Mouse (Mus musculus): ENCODE data around the gene Vmn1r29. TPM values are rescaled to one million over a fixed set of nuclear protein-coding genes. Genes with fewer than 3 reads are reported as not detected.
"Not testable (repeated sequence)": the region's sequence is repeated elsewhere in the genome, so short reads cannot be mapped to it uniquely, and the experiment has no call there.

Vmn1r29 gene
- total RNA-seq (2022): not detected

GRCm38 (mm10) chr6:58301249-58301648 is at the start of gene Vmn1r29:
Gene Vmn1r29, plus strand, starts transcription at chr6:58301549.
- no peak for DNase-seq (ENCODE audit: low spot score in 2 of 2)

GRCm38 (mm10) chr6:58261737-58262136 is 39.6 kb upstream of the Vmn1r29 start, which contains the start of gene Vmn1r28:
Gene Vmn1r28, plus strand, starts transcription at chr6:58262037.
- no peak for DNase-seq (ENCODE audit: low spot score in 2 of 2)

- DNase-seq (ENCODE audit: low spot score in 2 of 2): not testable (repeated sequence)
Observed at GRCm38 (mm10) chr6:58279661-58280060, 21.7 kb upstream of the Vmn1r29 start.

GRCm38 (mm10) chr6:58292201-58292600 is 9.1 kb upstream of the Vmn1r29 start:
- no peak for DNase-seq (ENCODE audit: low spot score in 2 of 2)

- not testable (repeated sequence) for DNase-seq (ENCODE audit: low spot score in 2 of 2)
Observed at GRCm38 (mm10) chr6:58298511-58298910, 2.8 kb upstream of the Vmn1r29 start.

- DNase-seq (ENCODE audit: low spot score in 2 of 2): not testable (repeated sequence)
Observed at GRCm38 (mm10) chr6:58330686-58331085, 29.3 kb downstream of the Vmn1r29 start.

Other genes starting within 250 kb of the Vmn1r29 start
- not detected for gene Vmn1r27, start 82.7 kb upstream of the Vmn1r29 start, total RNA-seq (2022)
- gene Vmn1r28, start 39.5 kb upstream of the Vmn1r29 start, total RNA-seq (2022): not detected
- not detected for gene Vmn1r30, start 141.8 kb downstream of the Vmn1r29 start, total RNA-seq (2022)
- not detected for gene Vmn1r31, start 173.8 kb downstream of the Vmn1r29 start, total RNA-seq (2022)